Mouse (Mus musculus): ENCODE measurements around the gene Cadm1.

Gene Cadm1

DNA sequence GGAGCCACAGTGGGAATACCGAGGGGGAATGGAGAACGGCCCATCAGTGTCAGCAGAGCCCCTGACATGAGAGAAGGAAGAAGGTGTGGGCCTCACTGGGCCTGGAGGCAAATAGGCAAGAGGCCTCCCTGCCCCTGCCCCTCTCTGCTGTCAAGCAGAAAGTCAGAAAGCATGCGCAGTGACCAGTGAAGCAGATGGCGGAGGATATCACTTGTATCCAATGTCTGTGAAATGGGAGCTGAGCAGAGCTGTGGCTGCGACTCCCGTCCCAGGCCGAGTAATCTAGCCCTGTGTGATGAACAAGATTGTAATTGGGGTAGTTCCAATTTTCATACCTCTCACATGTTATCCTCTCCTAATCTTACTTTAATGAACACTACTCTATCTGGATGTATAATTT is 337.5 kb downstream of the Cadm1 start:
- no peak for DNase-seq (ENCODE audit: low spot score in 2 of 2)

DNA sequence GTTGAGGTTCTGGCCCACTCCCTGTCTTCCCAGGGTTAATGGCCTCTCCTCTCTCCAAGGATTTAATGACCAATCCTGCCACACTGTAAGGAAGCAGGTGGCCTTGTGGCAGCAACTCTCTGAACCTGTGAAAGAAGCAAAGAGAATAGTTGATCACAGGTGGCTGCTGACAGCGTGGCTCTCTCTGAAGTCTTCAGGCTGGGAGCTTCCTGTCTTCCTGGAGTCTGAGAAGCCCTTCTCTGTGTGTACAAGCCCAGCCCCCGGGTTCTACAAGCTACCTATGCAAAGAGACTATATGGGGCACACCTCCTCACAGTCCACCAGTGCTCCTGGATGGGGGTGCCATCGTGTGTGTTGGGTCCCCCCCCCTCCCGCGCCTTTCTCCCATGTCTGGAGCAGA is 339.7 kb downstream of the Cadm1 start:
- no peak for DNase-seq (ENCODE audit: low spot score in 2 of 2)

DNA sequence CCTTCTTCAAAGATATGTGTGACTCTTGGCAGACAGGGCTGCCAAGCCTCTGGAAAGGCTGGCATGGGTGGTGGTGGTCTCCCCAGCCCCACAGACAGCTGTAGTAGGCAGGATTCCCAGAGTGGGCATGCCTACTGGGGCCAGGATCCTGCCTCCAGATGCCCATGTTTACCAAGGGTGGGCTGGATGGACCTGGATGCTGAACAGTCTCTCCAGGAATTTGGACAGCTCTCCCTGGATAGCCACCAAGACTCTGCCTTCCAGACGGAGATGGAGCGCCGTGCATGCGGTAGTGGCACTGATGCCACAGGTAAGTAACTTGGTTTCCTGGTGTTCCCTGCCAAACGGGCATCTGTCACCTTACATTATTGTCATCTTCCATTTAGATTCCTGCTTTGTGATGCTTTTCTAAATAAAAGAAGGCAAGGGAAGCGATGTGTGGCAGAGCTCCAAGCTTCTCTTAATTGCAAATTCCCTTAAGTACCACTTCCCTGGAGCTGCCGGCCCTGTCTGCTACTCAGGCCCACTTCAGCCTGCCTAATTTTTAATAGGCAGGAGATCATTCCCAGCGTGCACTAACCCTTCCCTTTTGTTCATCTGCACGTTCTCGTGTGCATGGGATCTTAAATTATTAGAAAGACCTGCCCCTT is 346.7 kb downstream of the Cadm1 start:
- DNase-seq (ENCODE audit: low spot score in 2 of 2): no peak

DNA sequence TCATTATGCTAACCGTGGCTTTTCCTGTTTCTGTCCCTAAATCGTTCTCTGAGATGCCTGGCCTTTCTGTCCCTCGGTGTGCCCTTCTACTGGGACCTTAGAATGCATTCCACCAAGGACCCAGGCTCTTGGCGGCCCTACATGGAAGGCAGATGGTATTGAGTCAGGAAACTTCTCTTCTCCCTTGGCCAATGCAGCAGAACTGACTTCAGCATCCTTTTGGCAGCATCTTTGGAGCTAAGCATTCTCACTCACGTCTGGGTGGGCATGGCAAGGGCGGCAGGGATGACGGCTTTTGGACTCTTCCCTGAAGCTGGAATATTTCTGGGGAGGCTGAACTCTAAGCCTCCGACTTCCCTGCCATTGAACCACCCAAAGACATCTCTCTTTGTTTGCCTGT is 350.2 kb downstream of the Cadm1 start:
- DNase-seq (ENCODE audit: low spot score in 2 of 2): no peak

DNA sequence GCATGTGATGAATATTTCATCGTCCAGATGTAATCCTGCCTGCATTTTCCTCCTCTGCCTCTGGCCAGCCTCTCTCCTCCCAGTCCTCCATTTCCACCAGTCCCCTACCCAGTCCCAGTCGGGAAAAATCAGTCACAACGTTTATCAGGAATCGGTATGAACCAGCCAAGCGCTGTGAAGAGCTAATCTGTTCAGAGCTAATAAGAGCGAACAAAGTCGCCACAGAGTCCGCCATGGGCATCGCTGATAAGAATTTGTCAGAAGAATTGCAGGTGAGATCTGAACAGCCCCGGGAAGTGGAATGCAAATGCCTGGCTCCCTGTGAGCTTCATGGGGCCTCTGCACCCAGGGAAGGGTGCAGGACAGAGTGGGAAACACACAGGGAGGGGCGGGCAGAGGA is 352.4 kb downstream of the Cadm1 start:
- no peak for DNase-seq (ENCODE audit: low spot score in 2 of 2)

DNA sequence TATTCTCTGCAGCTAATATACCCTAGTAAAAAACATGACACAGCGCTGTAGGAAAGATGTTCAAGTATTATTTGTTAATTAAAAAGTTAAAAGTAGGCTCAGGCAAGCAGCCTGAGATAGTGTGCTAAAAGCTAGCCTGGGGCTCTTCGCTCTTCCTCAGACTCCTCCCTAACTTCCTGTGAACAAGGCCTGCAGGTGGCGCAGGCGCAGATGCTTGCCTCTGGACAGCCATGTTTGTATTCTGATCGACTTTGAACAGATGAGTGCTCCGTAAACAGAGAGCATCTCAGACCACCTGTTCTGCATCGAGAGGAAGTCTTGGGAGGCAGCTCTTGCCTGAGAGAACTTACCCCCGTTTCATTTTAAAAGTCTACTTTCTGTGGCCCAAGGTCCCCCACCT is 361.7 kb downstream of the Cadm1 start:
- DNase-seq (ENCODE audit: low spot score in 2 of 2): no peak

DNA sequence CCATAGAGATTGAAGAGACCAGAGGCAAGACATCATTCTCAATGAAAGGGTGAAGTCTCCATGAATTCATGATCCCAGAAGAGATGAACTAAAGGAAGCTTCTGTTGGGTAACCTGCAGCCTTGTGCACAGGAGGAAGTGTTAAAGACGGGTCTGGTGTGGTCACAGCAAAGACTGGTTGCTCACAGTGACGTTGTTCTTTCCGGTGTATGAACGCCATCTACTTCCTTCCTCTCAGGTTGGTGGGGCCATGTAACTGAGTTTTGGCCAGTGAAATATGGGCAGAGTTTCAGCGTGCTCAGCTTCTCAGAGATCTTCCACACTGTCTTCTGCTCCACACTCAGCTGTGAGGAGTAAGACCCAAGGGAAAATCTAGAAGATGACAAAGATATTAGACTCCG is 363.0 kb downstream of the Cadm1 start:
- DNase-seq (ENCODE audit: low spot score in 2 of 2): no peak

DNA sequence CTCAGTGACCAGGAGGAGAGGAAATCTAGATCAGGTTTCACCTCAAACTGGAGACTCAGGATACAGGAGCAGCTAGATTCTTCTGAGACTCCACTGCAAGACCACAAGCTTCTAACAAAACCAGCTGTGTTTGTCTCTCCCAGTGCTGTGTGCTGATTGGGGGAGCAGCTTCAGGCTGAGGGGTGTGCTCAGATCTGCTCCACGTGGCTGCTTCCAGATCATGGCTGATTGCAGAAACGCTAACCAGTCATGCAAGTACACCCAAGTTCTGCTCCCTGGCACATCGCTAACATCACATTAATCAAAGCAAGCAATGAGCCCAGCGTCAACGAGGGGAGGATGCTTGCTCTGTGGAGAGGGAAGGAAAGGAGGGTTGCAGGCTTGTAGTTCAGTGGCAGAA is 364.1 kb downstream of the Cadm1 start:
- DNase-seq (ENCODE audit: low spot score in 2 of 2): no peak

DNA sequence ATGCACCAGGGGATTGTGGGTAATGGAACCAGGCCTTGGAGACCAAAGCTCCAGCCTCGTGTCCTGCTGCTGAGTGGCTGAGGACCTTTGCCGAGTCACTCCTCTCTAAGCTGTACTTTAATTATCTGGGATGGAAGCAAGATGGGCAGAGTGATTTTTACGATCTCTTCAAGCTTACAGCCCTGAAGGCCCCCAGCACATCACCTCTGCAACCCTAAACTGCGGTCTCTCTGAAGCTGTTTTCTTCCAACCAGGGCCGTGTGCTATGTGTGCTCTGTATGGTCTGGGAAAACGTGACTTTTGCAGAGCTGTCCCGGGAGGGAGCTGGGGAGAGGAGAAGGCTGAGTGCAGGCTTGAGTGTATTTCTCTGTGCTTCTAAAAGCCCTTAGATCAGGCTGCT is 364.7 kb downstream of the Cadm1 start:
- no peak for DNase-seq (ENCODE audit: low spot score in 2 of 2)

DNA sequence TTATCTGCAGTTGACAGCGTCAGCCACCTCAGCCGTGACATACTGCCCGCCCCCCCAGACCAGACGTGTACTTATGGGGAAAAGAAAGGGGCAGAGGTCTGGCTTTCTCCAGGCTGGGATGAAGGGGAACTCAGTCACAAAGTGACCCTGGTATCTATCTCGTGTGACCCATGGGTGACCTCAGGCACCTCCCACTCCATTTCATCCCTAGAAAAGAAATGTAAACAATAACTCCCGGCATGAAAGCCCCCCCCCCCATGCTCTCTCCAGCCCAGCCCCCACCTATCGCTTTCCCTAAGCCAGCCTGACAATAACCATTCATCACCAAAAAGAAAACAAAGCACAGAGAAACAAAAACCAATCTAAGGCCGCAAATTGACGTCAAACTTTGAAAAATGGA is 365.1 kb downstream of the Cadm1 start:
- DNase-seq (ENCODE audit: low spot score in 2 of 2): no peak

DNA sequence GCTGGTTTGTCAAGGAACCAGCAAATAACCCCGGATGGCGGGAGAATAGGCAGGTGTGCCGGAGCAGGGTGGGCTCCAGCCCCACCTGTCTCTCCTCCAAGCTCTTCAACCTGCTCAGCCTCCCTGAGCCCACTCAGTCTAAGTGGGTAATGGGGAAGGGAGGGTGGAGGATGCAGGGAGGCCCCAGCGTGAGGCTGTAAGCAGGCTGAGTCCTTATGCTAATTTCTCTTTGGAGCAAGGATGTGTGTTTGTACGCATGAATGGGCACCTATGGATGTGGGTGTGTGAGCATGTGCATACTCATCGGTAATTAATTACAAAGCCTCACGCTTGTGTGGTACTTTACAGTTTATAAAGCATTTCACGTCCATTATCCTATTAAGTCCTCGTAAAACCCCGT is 370.8 kb downstream of the Cadm1 start:
- DNase-seq (ENCODE audit: low spot score in 2 of 2): no peak

DNA sequence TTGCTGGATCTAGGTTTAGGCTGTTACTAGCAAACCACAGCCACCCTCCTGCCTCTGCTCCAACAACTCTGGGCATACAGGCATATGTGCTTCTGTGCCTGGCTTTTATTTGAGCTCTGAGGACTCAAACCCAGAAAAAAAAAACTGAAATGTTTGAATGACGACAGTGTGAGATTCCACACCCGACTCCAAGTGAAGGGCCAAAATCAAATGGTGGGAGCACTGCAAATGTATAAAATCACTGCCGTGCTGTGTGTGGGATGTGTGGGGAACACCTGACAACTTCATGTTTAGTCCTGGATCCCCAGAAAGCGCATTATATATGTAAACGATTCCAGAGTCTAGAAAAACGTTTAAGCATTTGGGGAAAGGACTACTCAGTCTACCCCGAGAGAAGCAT is 373.7 kb downstream of the Cadm1 start:
- no peak for DNase-seq (ENCODE audit: low spot score in 2 of 2)

DNA sequence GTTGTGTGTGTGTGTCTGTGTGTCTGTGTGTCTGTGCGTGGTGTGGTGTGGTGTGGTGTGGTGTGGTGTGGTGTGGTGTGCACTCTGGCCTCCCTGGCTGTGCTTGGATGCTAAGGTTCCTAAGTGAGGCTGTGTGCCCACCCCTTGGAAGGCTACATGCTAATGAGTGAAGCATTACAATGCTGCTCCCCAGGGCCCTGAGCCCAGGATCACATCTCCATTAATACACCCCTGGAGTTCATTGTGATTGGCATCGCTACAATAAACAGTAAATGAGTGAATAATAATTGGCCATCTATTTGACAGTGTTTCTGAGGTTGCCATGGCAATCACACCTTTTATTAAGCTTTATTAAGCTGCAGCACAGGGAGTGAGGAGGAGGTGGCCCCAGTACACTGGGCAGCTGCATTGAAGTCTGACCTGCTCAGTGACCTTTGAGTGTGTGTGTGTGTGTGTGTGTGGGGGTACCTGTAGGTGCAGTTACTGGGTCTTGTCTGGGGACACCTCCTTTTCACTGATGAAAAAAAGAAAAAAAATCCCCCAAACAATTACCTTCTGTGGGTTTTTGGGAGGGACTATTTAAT is 374.5 kb downstream of the Cadm1 start:
- DNase-seq (ENCODE audit: low spot score in 2 of 2): no peak

DNA sequence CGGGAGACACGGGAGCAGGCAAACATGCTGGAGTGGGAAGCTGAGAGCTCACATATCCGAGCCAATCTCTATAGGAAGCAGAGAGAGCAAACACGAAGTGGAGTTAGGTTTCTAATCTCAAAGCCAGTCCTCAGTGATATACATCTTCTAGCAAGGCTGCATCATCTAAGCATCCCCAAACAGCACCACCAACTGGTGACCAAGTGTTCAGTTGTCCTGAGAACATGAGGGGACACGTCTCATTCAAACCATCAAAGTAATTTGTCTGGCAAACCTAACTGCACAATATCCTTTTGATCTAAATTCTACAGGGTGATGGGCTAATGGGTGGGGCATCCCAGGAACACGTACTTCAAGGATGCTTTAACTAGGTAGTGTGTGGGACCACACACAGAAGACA is 376.5 kb downstream of the Cadm1 start:
- no peak for DNase-seq (ENCODE audit: low spot score in 2 of 2)

Measured in natural killer cell, adult 2 months (primary cell).